Mouse (Mus musculus): ENCODE measurements around the gene Spef1.

Spef1 gene

DNA sequence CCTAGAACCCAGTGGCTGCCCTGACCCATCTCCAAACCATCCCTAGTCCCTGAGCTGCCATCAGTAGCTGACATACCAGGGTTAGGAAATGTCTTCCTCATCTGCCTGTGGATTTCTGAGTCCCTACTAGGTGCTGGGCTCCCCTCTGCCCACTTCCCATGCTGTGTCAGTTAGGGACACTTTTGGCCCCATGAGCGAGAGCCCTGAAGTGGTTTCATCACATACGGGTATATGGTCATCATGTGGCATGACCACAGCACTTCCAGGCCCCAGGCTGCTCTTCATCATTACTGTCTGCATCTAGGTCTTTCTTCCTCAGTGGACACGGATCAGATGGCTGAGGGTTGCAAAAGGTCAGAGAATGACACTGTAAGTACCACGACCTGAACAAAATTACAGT, 19.7 kb upstream of the Spef1 start, which contains the start of gene Ap5s1:
TSS of gene Ap5s1 (plus strand) at position 301 of the 400 bp plus-strand sequence.
- DNase-seq (ENCODE audit: low spot score in 2 of 2) = no peak

GRCm38 (mm10) chr2:131205521-131206182, 18.6 kb upstream of the Spef1 start:
- no peak for DNase-seq (ENCODE audit: low spot score in 2 of 2)

- DNase-seq (ENCODE audit: low spot score in 2 of 2) = peak; percentile 84 to 88
Observed at GRCm38 (mm10) chr2:131204410-131204981, 17.4 kb upstream of the Spef1 start.

DNA sequence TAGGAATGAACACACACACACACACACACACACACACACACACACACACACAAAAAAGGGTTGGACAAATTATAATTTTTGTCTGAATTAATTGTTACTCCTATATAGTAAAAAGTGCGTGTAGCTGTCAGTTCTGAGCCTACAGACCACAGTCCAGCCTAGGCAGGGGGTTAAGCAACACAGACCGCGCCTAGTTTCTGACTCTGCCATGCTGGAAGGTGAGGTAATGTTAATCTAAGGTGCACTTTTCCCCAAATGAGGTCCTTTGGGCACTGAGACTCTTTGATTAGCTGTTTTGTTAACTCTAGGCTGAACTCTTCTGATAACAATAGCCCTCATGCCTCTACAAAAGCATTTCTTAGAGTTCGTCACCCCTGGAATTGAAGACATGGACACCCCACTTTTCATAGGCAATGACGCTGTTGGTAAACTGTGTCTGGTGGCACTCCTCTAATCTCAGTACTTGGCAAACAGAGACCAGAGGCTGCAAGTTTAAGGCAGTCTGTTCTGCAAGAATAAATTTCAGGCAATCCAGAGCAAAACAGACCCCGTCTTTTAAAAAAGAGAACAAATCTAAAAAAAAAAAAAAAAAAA, 16.8 kb upstream of the Spef1 start:
- no peak for DNase-seq (ENCODE audit: low spot score in 2 of 2)

- DNase-seq (ENCODE audit: low spot score in 2 of 2) = no peak
Observed at GRCm38 (mm10) chr2:131201262-131201661, 14.2 kb upstream of the Spef1 start.

DNA sequence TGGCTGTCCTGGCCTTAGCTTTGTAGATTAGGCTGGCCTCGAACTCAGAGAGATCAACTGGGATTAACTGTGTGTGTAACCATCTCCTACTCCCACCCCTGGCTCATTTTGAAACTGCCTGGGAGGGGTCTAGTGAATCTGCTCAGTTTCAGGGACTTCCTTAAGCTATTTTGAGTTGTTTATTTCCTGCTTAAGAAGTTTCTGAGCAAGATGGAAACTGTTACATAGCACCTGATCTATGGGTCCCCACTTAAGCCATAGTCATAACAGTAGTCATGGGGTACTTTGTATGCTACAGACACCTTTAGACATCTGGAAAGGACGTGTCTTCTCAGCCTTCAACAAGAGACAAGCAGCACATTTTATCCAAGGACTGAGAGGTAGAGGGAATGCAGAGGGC, 13.6 kb upstream of the Spef1 start:
- DNase-seq (ENCODE audit: low spot score in 2 of 2) = no peak

DNA sequence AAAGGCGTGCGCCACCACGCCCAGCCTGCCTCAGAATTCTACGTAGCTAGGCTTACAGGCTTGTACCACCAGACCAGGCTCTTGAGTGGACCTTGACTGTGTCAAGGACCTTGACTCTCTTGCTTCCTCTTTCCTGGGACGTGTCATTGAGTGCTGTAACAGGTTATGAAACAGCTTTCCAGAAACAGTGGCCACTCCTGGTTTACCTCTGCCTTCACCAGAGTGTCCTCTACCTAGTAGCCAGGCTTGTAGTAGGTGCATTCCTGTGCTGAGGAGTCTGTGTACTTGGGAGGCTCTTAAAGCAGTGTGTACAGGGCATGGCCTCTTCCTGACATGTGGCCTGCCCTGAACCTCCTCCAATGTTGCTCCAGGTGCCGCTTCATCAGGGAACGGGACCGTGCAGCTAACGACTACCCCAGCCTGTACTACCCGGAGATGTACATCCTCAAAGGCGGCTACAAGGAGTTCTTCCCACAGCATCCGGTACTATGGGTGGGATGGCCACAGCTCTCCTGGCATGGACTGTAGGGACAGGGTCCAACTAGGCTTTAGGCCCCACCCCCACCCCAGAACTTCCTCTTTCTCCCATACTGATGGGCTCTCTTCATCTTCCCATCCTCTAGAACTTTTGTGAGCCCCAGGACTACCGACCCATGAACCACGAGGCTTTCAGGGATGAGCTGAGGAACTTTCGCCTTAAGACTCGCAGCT, 9.7 kb upstream of the Spef1 start:
- no peak for DNase-seq (ENCODE audit: low spot score in 2 of 2)

DNA sequence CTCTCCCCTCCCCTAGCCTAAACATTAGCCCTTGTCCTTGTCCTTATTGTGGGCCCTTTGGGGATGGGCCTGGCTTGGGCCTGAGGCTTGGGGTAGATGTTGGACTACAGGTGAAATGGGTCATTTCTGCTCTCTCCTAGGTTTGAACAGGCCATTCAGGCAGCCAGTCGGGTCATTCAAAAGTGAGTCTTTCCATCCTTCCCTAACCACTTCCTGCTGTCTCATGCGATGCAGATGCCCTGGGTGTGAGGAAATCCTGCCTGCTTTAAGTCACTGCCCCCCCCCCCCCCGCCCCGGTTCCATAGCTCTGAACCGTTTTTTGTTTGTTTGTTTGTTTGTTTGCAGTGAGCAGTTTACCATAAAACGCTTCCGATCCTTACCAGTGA, 3.9 kb upstream of the Spef1 start:
- no peak for DNase-seq (ENCODE audit: low spot score in 2 of 2)

GRCm38 (mm10) chr2:131190344-131191004, 3.4 kb upstream of the Spef1 start:
- DNase-seq (ENCODE audit: low spot score in 2 of 2) = no peak

- DNase-seq (ENCODE audit: low spot score in 2 of 2) = no peak
Observed at GRCm38 (mm10) chr2:131189521-131190309, 2.6 kb upstream of the Spef1 start.

- no peak for DNase-seq (ENCODE audit: low spot score in 2 of 2)
Observed at GRCm38 (mm10) chr2:131188311-131188710, 1.2 kb upstream of the Spef1 start.

DNA sequence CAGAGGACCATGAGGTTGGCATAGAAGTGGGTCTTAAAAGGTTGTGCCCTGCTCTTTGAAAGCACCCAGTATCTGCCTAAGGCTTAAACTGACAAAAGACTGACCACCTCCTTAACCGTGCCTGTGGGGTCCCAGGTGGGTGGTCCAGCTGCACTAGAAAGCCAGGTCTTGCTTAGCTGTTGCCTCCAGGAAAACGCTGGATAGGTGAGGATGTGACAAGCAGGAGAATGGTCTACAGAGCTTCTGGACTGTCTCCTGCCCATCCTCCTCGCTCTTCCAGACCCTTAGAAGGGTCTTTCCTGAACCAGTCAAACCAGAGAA, 480 bp upstream of the Spef1 start:
- no peak for DNase-seq (ENCODE audit: low spot score in 2 of 2)

GRCm38 (mm10) chr2:131186343-131186742, 739 bp downstream of the Spef1 start:
- no peak for DNase-seq (ENCODE audit: low spot score in 2 of 2)

GRCm38 (mm10) chr2:131179990-131180587, 7.0 kb downstream of the Spef1 start, which contains the start of gene Cenpb:
Gene Cenpb (minus strand): TSS chr2:131180067.
- peak; percentile 88 to 89 for DNase-seq (ENCODE audit: low spot score in 2 of 2)

DNA sequence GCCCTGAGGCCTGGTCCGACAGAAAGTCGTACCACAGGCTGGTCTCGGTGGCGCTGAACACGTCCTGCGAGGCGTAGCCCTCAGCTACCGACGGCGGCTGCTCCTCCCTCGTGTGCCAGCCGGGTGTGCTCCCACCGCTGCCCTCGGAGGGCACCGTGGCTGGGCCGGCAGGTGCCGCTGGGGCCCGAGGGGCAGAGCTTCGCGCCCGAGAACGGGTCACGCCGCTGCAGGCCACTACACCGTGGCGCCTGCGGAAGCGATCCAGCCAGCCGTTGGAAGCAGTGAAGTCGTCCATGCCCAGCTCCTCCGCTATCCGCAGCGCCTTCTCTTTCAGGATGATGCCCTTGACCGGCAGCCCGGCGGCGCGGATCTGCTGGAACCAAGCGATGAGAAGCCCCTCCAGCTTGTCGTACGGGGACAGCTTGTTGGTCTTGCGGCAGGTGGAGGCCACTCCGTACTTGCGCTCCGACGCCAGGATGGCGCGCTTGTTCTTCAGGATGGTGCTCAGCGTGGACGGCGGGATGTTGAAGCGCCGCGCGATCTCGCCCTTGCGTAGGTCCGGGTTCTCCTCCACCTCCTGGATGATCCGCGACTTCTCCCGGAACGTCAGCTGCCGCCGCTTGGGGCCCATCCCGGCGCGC, 7.7 kb downstream of the Spef1 start:
- DNase-seq (ENCODE audit: low spot score in 2 of 2) = peak; percentile 76 to 86

DNA sequence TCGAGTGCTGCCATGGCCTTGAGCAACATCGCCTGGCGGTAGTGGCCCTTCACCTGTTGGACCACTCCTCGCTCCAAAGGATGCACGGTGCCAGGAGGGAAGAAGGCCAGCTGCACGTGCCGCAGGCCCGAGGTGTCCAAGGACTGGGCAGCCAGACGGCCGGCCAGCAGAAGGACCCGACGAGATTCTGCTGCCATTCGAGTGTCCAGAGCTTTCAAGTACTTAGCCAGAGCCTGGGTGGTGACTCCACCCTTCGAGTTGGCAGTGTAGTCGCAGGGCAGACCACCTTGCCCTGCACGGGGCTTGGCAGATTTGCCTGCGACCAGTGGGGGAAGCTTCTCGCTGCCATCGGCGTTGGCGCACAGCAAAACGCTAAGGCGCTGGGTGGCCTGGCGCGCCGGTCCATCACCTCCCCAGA, 8.2 kb downstream of the Spef1 start:
- peak; percentile 49 to 64 for DNase-seq (ENCODE audit: low spot score in 2 of 2)

- no peak for DNase-seq (ENCODE audit: low spot score in 2 of 2)
Observed at GRCm38 (mm10) chr2:131177932-131178331, 9.2 kb downstream of the Spef1 start.

DNA sequence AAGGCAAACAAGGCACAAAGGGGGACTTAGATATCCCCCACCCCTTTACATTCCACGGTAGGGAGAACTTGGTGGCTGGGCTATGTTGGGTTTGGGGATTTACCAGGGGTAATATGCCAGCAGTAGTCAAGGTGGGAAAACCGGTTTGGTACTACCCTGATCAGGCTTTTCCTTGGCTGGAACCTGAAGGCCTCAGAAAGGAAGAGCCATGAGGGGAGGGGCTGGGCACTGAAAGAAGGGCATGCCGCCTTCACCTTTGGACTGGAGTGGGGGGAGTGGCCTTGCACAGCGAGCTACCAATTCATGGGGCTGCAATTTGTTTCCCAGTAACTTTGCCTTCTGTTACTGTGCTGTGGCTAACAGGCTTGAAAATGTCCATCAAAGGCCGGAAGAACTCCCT, 10.6 kb downstream of the Spef1 start:
- DNase-seq (ENCODE audit: low spot score in 2 of 2) = no peak

DNA sequence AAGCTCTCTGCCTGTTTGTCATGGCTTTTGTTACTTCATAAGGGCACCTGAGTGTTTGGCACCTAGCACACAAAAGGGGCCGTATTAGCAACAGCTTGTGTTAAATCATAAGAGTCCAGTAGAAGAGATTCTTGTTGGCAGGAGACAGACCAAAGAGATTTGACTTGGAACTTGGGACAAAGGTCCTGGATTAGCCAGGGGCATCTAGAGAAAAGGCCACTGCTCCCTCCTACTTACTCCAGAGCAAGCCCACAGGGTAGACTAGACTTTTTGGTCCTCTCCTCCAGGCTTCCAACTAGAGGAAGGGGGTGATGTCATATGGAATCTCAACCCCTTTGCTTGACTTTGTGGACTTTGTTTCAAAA, 11.2 kb downstream of the Spef1 start:
- no peak for DNase-seq (ENCODE audit: low spot score in 2 of 2)

- no peak for DNase-seq (ENCODE audit: low spot score in 2 of 2)
Observed at GRCm38 (mm10) chr2:131175286-131175944, 11.7 kb downstream of the Spef1 start.
